Mouse (Mus musculus) liver, embryonic 16.5 days (tissue): ENCODE results near the gene Ptk7. TPM values are rescaled to one million over a fixed set of nuclear protein-coding genes. Genes with fewer than 3 reads are reported as not detected.

Source experiments
- ATAC-seq: fragments of 200-750 bp; cut with Nextera tagmentation; 2 replicates; pipeline ENCODE4 v1.8.0; 2017; ENCODE audit warnings: low read depth, mild to moderate bottlenecking, moderate number of reproducible peaks, moderate library complexity
- H3K27ac ChIP-seq: fragments of 300-500 bp; sonication (generic); 2 replicates; pipeline ENCODE4 v1.5.1; 2014; ENCODE audit warnings: mild to moderate bottlenecking, low read length
- H3K27me3 ChIP-seq: fragments of 300-500 bp; sonication (generic); 2 replicates; pipeline ENCODE4 v1.6.1; 2014; ENCODE audit warnings: low read depth, low read length, mixed read lengths; ENCODE audit not compliant: control insufficient read depth, insufficient read depth
- H3K36me3 ChIP-seq: fragments of 300-500 bp; sonication (generic); 2 replicates; pipeline ENCODE4 v1.6.1; 2014; ENCODE audit warnings: mild to moderate bottlenecking; ENCODE audit not compliant: control insufficient read depth, insufficient read depth
- H3K4me1 ChIP-seq: fragments of 300-500 bp; sonication (generic); 2 replicates; pipeline ENCODE4 v1.6.1; 2014; ENCODE audit warnings: low read depth, low read length, mixed read lengths; ENCODE audit not compliant: control insufficient read depth
- H3K4me2 ChIP-seq: fragments of 300-500 bp; sonication (generic); 2 replicates; pipeline ENCODE4 v1.6.1; 2014; ENCODE audit warnings: low read depth, low read length, mixed read lengths
- H3K4me3 ChIP-seq: fragments of 300-500 bp; sonication (generic); 2 replicates; pipeline ENCODE4 v1.5.1; 2014; ENCODE audit warnings: low read depth, mild to moderate bottlenecking, low read length
- H3K9ac ChIP-seq: fragments of 300-500 bp; sonication (generic); 2 replicates; pipeline ENCODE4 v1.6.1; 2014; ENCODE audit warnings: low read depth, low read length
- H3K9me3 ChIP-seq: fragments of 300-500 bp; sonication (generic); replicated peaks from 2 replicates; pipeline ENCODE4 v1.6.1; 2016; ENCODE audit warnings: low read length; ENCODE audit not compliant: control insufficient read depth
- WGBS: fragments of 180-500 bp; shearing (Covaris S2); extraction: QIAGEN DNeasy Blood & Tissue Kit; methylation state at CpG from one replicate; pipeline ENCODE4 v1.1.7; 2014; ENCODE audit not compliant: insufficient replicate concordance; 5-methylcytosine and 5-hydroxymethylcytosine counted together
- polyA plus RNA-seq: library from polyadenylated mRNA; unstranded; fragments of >200 nt; fragmentation: Nextera tagmentation; extraction: Ambion mirVana; gene quantifications from 2 replicates; pipeline ENCODE4 v1.2.1, GENCODE M21; 2015

Gene Ptk7
- polyA plus RNA-seq, 1 experiment from 2014 or later: 9.4 TPM

DNA sequence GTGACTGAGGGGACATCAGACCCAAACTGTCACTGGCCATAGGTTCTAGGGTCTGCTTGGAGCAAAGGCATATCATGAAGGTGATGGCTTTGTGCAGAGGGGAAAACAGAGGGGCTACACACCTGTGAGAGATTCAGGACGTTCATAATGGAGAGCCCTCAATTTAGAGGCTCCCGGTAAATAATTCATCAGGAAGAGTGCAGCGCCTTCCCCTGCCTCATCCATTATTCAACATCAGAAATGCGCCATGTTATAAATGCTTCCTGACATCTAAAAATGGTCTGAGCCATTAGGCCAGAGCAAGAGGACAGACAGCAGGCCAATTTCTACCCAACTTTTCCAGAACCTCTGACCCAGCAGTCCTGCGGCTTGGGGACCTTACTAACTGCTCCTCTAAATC lies 24.2 kb downstream of the Ptk7 start:
- no peaks in the 10 kb centered on the region for H3K27me3 ChIP-seq
- WGBS: 72% methylated on average over 5 of the region's 5 CpGs
- H3K27ac ChIP-seq: no peak overlapping the region
- H3K9ac ChIP-seq: no peak overlapping the region
- ATAC-seq: no peak
- no peak overlapping the region for H3K4me2 ChIP-seq
- no peak overlapping the region for H3K4me3 ChIP-seq
- no peaks in the 10 kb centered on the region for H3K36me3 ChIP-seq
- H3K4me1 ChIP-seq: no peaks in the 10 kb centered on the region
- no peaks in the 10 kb centered on the region for H3K9me3 ChIP-seq

DNA sequence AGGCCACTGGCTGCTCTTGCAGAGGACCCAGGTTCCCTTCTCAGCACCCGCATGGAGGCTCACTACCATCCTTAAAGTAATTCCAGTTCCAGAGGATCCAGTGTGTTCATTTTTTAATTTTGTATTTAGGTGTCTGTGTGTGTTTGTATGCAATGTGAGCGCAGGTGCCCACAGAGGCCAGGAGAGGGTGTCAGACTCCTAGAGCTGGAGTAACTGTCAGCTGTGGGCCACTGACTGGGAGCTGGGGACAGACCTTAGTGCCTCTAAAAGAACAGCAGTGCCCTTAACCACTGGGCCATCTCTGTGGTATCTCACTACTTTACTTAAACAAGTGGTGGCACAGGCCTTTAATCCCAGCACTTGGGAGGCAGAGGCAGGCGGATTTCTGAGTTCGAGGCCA lies 26.1 kb downstream of the Ptk7 start:
- Histone ChIP-seq H3K36me3 (no peaks in the 10 kb centered on the region), H3K4me1 (no peaks in the 10 kb centered on the region), H3K27me3 (no peaks in the 10 kb centered on the region), H3K9ac (no peak overlapping the region), H3K27ac (no peak overlapping the region), H3K4me2 (no peak overlapping the region), H3K9me3 (no peaks in the 10 kb centered on the region), H3K4me3 (no peak overlapping the region)
- no peak for ATAC-seq
- WGBS: 79% methylated on average over 4 of the region's 4 CpGs

DNA sequence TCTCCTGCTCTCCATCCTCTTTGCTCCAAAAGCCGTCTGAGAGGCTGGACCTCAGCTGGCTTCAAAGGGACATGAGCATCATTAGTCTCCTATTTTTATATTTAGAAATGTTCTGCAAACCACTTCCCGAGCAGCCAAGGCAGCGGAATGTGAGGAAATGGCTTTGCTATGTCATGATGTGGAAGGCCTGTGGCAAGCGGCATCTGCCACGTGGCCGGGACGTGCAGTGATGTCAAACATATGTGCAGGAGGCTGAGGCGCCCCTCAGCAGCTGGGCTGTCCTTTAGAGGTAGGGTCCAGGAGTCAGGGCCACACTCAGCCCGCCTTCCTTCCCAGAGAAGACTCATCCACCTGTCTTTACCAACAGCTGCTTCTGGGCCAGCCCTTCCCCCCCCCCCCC lies 27.1 kb downstream of the Ptk7 start:
- Histone ChIP-seq H3K4me3 (no peak overlapping the region), H3K27ac (no peak overlapping the region), H3K9ac (no peak overlapping the region), H3K36me3 (no peaks in the 10 kb centered on the region), H3K4me2 (no peak overlapping the region), H3K27me3 (no peaks in the 10 kb centered on the region), H3K9me3 (no peaks in the 10 kb centered on the region), H3K4me1 (no peaks in the 10 kb centered on the region)
- ATAC-seq: no peak
- WGBS: 34% methylated on average over 9 of the region's 9 CpGs

DNA sequence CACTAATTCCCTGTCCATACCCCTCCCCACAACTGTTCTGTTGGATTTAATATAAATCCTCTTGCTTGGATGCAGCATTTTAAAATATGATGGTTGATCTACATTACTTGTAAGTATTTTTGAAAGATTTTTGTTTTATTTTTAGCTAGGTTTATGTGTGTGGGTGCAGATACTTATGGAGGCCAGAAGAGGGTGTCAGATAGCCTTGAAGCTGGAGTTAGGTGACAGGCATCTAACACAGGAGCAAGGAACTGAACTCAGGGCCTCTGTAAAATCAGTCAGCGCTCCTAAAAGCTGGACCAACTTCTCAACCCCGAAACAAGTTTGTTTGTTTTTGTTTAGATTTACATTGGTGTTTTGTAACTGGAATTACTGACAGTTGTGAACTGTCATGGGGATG lies 28.7 kb downstream of the Ptk7 start:
- no peak for ATAC-seq
- Histone ChIP-seq H3K36me3 (no peaks in the 10 kb centered on the region), H3K9me3 (no peaks in the 10 kb centered on the region), H3K27me3 (no peaks in the 10 kb centered on the region), H3K27ac (no peak overlapping the region), H3K4me1 (no peaks in the 10 kb centered on the region), H3K4me2 (no peak overlapping the region), H3K4me3 (no peak overlapping the region), H3K9ac (no peak overlapping the region)
- 61% methylated on average over 2 of the region's 2 CpGs for WGBS

DNA sequence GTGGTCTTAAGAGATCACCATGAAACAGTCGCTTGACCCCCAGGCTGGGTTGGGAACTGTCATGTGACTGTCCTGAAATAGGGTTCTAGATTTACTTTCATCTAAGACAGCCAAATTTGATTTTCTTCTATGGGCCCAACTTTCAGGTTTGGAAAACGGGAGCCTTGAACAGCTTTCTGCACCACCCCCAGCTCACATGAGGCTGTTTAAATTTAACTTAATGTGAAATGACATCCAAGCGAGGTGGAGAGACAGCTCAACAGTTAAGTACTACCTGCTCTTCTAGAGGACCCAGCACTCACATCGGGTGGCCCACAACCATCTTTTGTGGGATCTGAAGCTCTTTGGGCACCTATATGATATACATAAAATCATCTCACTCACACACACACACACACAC lies 30.3 kb downstream of the Ptk7 start:
- Histone ChIP-seq H3K36me3 (no peaks in the 10 kb centered on the region), H3K4me3 (no peak overlapping the region), H3K4me1 (no peaks in the 10 kb centered on the region), H3K27me3 (no peaks in the 10 kb centered on the region), H3K27ac (no peak overlapping the region), H3K9me3 (no peaks in the 10 kb centered on the region), H3K4me2 (no peak overlapping the region), H3K9ac (no peak overlapping the region)
- no peak for ATAC-seq
- 48% methylated on average over 4 of the region's 4 CpGs for WGBS

DNA sequence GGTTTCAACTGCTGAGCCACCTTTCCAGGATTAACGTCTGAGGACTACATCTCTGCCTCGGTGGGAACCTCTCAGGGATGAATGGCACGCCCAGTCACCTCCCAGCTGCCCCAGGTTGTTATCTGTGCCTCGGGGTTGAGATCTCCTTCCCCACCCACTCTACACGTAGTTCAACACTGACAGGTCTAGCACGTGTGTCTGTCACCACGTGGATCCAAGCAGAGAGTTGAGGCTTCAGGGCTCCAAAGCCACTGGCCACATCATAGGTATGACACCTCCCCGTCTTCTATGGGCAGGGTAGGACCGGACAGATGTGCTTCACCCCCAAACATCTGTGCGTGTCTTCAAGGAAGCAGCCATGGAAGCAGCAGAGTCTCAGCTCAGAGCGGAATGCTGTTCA lies 31.3 kb downstream of the Ptk7 start:
- Histone ChIP-seq H3K4me3 (no peak overlapping the region), H3K27me3 (no peaks in the 10 kb centered on the region), H3K9me3 (no peaks in the 10 kb centered on the region), H3K4me1 (no peaks in the 10 kb centered on the region), H3K36me3 (no peaks in the 10 kb centered on the region), H3K9ac (no peak overlapping the region), H3K4me2 (no peak overlapping the region), H3K27ac (no peak overlapping the region)
- ATAC-seq: no peak
- WGBS: 59% methylated on average over 11 of the region's 11 CpGs

DNA sequence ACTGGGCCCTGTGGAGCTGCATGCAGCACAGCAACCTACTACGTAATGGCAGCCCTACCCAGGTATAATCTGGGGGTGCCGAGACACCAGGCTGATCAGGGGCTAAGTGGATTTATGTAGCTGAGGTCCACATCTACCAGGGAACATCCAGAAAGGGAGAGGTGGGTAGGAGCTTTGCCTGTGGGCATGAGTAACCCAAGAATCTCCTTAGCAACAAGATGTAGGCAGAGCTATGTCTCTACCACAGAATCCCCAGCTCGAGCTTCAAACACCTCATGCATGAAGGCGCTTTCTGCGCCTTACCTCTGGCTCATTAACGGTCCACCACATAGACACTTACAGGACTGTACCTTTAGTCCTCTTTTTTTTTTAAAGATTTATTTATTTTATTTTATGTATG lies 34.0 kb downstream of the Ptk7 start:
- no peak for ATAC-seq
- H3K9me3 ChIP-seq: no peaks in the 10 kb centered on the region
- no peak overlapping the region for H3K27ac ChIP-seq
- no peaks in the 10 kb centered on the region for H3K4me1 ChIP-seq
- H3K4me2 ChIP-seq: no peak overlapping the region
- no peaks in the 10 kb centered on the region for H3K27me3 ChIP-seq
- H3K9ac ChIP-seq: no peak overlapping the region
- 74% methylated on average over 6 of the region's 6 CpGs for WGBS
- no peak overlapping the region for H3K4me3 ChIP-seq
- no peaks in the 10 kb centered on the region for H3K36me3 ChIP-seq

DNA sequence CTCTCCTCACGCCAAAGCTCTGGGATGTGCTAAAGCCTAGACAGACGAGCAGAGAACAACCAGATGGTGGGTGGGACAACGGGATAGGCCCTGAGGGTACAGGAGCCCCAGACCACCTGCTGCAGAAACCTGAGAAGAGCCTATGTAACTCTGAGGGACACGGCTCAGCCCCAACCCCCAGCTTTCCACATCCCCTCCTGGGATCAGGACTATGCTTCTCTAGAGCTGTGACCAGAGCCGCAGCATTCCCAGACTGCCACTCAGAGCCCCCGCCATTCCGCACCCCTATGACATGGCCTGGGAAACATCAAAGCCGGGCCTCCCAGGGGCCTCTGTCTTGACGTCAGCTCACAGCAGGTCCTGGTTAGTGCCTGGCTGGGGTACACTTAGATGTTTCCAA lies 34.7 kb downstream of the Ptk7 start:
- Histone ChIP-seq H3K4me1 (no peaks in the 10 kb centered on the region), H3K36me3 (no peaks in the 10 kb centered on the region), H3K9me3 (no peaks in the 10 kb centered on the region), H3K4me2 (no peak overlapping the region), H3K27ac (no peak overlapping the region), H3K27me3 (no peaks in the 10 kb centered on the region), H3K9ac (no peak overlapping the region), H3K4me3 (no peak overlapping the region)
- ATAC-seq: no peak
- 56% methylated on average over 9 of the region's 9 CpGs for WGBS

DNA sequence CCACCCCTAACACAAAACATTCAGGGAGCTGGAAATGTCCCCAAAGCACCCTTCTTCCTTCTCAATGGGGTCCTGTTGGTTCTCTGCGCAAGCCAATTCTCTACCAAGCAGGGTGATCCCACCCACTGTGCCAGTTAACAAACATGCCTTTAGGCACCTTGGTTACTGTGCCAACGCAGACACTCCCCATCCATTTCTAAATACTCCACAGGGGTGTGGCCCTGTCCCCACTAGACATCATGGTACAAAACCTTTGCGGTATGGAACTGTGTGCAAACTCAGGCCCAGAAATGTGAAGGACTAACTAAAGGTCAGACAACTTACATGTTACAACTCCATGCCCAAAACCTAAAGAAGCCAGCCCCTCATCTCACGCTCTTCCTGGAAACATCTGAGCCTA lies 36.2 kb downstream of the Ptk7 start:
- no peak overlapping the region for H3K27ac ChIP-seq
- no peak for ATAC-seq
- H3K9ac ChIP-seq: no peak overlapping the region
- 73% methylated on average over 4 of the region's 4 CpGs for WGBS
- no peaks in the 10 kb centered on the region for H3K9me3 ChIP-seq
- no peaks in the 10 kb centered on the region; the same call in 1 of the 2 replicates for H3K4me1 ChIP-seq
- H3K36me3 ChIP-seq: no peaks in the 10 kb centered on the region
- no peak overlapping the region for H3K4me2 ChIP-seq
- no peak overlapping the region for H3K4me3 ChIP-seq
- H3K27me3 ChIP-seq: no peaks in the 10 kb centered on the region

DNA sequence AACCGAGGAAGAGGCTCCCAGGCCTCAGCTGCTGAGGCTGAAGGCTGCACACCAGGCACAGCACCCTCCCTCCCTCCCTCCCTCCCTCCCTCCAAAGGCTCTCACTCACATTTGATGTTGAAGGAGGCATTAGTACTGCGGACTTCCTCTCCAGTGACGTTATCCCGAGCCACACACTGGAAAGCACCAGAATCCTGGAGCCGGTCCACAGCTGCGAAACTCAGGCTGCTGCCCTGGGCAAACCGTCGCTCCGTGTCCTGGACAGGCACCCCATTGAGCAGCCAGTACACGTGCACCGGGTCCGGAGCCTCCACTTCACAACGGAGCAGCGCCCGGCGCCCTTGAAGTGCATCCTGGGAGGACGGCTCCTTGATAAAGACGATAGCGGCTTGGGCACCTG lies 37.9 kb downstream of the Ptk7 start:
- H3K27ac ChIP-seq: no peak overlapping the region

More for the DNA sequence above, 37.9 kb downstream of the Ptk7 start:
- H3K36me3 ChIP-seq: no peaks in the 10 kb centered on the region
- no peaks in the 10 kb centered on the region; the same call in 1 of the 2 replicates for H3K4me1 ChIP-seq
- no peaks in the 10 kb centered on the region for H3K9me3 ChIP-seq
- H3K4me2 ChIP-seq: no peak overlapping the region
- no peak overlapping the region for H3K9ac ChIP-seq
- WGBS: 78% methylated on average over 19 of the region's 19 CpGs
- no peak for ATAC-seq
- no peaks in the 10 kb centered on the region for H3K27me3 ChIP-seq
- H3K4me3 ChIP-seq: no peak overlapping the region
